Mouse (Mus musculus) midbrain, embryonic 11.5 days (tissue): ENCODE results near the gene Dlg2. TPM values are rescaled to one million over a fixed set of nuclear protein-coding genes. Genes with fewer than 3 reads are reported as not detected.

Experiments
- ATAC-seq: fragments of 200-750 bp; cut with Nextera tagmentation; 2 replicates; pipeline ENCODE4 v1.8.0; 2017; ENCODE audit warnings: moderate TSS enrichment, moderate library complexity; ENCODE audit not compliant: low FRiP score
- DNase-seq: peaks from one replicate; pipeline ENCODE4 v3.0.0; 2015; ENCODE audit warnings: low spot score; ENCODE audit errors: missing footprints
- H3K27ac ChIP-seq: fragments of 300-500 bp; sonication (generic); 2 replicates; pipeline ENCODE4 v1.5.1; 2014; ENCODE audit warnings: low read depth, low read length
- H3K27me3 ChIP-seq: fragments of 300-500 bp; sonication (generic); 2 replicates; pipeline ENCODE4 v1.6.1; 2014; ENCODE audit warnings: mild to moderate bottlenecking, low read length, moderate library complexity, mixed read lengths; ENCODE audit not compliant: control insufficient read depth, insufficient read depth
- H3K36me3 ChIP-seq: fragments of 300-500 bp; sonication (generic); 2 replicates; pipeline ENCODE4 v1.6.1; 2014; ENCODE audit warnings: mild to moderate bottlenecking, low read length, moderate library complexity, mixed read lengths; ENCODE audit not compliant: control insufficient read depth, insufficient read depth
- H3K4me1 ChIP-seq: fragments of 300-500 bp; sonication (generic); 2 replicates; pipeline ENCODE4 v1.6.1; 2014; ENCODE audit warnings: low read length; ENCODE audit not compliant: control insufficient read depth, insufficient read depth
- H3K4me2 ChIP-seq: fragments of 300-500 bp; sonication (generic); 2 replicates; pipeline ENCODE4 v1.6.1; 2014; ENCODE audit warnings: mild to moderate bottlenecking, moderate library complexity
- H3K4me3 ChIP-seq: fragments of 300-500 bp; sonication (generic); 2 replicates; pipeline ENCODE4 v1.5.1; 2014; ENCODE audit warnings: low read depth, low read length
- H3K9ac ChIP-seq: fragments of 300-500 bp; sonication (generic); 2 replicates; pipeline ENCODE4 v1.6.1; 2014; ENCODE audit warnings: low read length
- H3K9me3 ChIP-seq: fragments of 300-500 bp; sonication (generic); 2 replicates; pipeline ENCODE4 v1.6.1; 2016; ENCODE audit warnings: low read length; ENCODE audit not compliant: control insufficient read depth
- WGBS: fragments of 180-500 bp; shearing (Covaris S2); extraction: QIAGEN DNeasy Blood & Tissue Kit; methylation state at CpG from one replicate; pipeline ENCODE4 v1.1.7; 2014; 5-methylcytosine and 5-hydroxymethylcytosine counted together
- polyA plus RNA-seq: library from polyadenylated mRNA; unstranded; fragments of >200 nt; fragmentation: Nextera tagmentation; extraction: Ambion mirVana; gene quantifications from 2 replicates; pipeline ENCODE4 v1.2.1, GENCODE M21; 2014

The Dlg2 gene
- polyA plus RNA-seq, 1 experiment from 2014 or later = 1.8 TPM

GRCm38 (mm10) chr7:92463080-92463877 lies 1986.8 kb downstream of the Dlg2 start:
- no peaks in the 10 kb centered on the region for H3K4me1 ChIP-seq
- no peak for DNase-seq
- no peaks in the 10 kb centered on the region for H3K27me3 ChIP-seq
- H3K9ac ChIP-seq = no peak overlapping the region
- H3K9me3 ChIP-seq = no peaks in the 10 kb centered on the region
- no peak overlapping the region for H3K4me2 ChIP-seq
- 74% methylated on average over 2 of the region's 2 CpGs for WGBS
- ATAC-seq = no peak
- no peak overlapping the region for H3K4me3 ChIP-seq
- H3K27ac ChIP-seq = no peak overlapping the region
- no peaks in the 10 kb centered on the region for H3K36me3 ChIP-seq

- Histone ChIP-seq H3K9ac (no peak overlapping the region), H3K36me3 (no peaks in the 10 kb centered on the region), H3K4me1 (no peaks in the 10 kb centered on the region), H3K27ac (no peak overlapping the region), H3K4me3 (no peak overlapping the region), H3K4me2 (no peak overlapping the region), H3K27me3 (no peaks in the 10 kb centered on the region), H3K9me3 (no peaks in the 10 kb centered on the region)
- 57% methylated on average over 2 of the region's 2 CpGs for WGBS
- DNase-seq (no peak), ATAC-seq (no peak)
Observed at GRCm38 (mm10) chr7:92464290-92464689, 1987.8 kb downstream of the Dlg2 start.

GRCm38 (mm10) chr7:92479143-92479542 lies 2002.7 kb downstream of the Dlg2 start:
- no peak overlapping the region for H3K27ac ChIP-seq
- no peaks in the 10 kb centered on the region for H3K9me3 ChIP-seq
- no peak overlapping the region for H3K4me3 ChIP-seq
- ATAC-seq = no peak
- no peaks in the 10 kb centered on the region for H3K4me1 ChIP-seq
- no peak for DNase-seq
- H3K36me3 ChIP-seq = no peaks in the 10 kb centered on the region
- H3K4me2 ChIP-seq = no peak overlapping the region
- no peaks in the 10 kb centered on the region for H3K27me3 ChIP-seq
- no peak overlapping the region for H3K9ac ChIP-seq
- WGBS = 78% methylated on average over 1 of the region's 1 CpGs

GRCm38 (mm10) chr7:92479748-92480147 lies 2003.3 kb downstream of the Dlg2 start:
- H3K9me3 ChIP-seq = no peaks in the 10 kb centered on the region
- DNase-seq = no peak
- H3K4me2 ChIP-seq = no peak overlapping the region
- 92% methylated on average over 2 of the region's 2 CpGs for WGBS
- H3K27ac ChIP-seq = no peak overlapping the region
- no peaks in the 10 kb centered on the region for H3K36me3 ChIP-seq
- H3K9ac ChIP-seq = no peak overlapping the region
- ATAC-seq = no peak
- no peak overlapping the region for H3K4me3 ChIP-seq
- no peaks in the 10 kb centered on the region for H3K27me3 ChIP-seq
- H3K4me1 ChIP-seq = no peaks in the 10 kb centered on the region

GRCm38 (mm10) chr7:92483346-92483745 lies 2006.9 kb downstream of the Dlg2 start:
- ATAC-seq = no peak
- DNase-seq = no peak
- Histone ChIP-seq H3K9me3 (no peaks in the 10 kb centered on the region), H3K4me1 (no peaks in the 10 kb centered on the region), H3K4me2 (no peak overlapping the region), H3K9ac (no peak overlapping the region), H3K27me3 (no peaks in the 10 kb centered on the region), H3K27ac (no peak overlapping the region), H3K36me3 (no peaks in the 10 kb centered on the region), H3K4me3 (no peak overlapping the region)
- WGBS = 94% methylated on average over 3 of the region's 3 CpGs

- Histone ChIP-seq H3K36me3 (no peaks in the 10 kb centered on the region), H3K9me3 (no peaks in the 10 kb centered on the region), H3K4me3 (no peak overlapping the region), H3K4me2 (no peak overlapping the region), H3K27ac (no peak overlapping the region), H3K27me3 (no peaks in the 10 kb centered on the region), H3K4me1 (no peaks in the 10 kb centered on the region), H3K9ac (no peak overlapping the region)
- 60% methylated on average over 3 of the region's 3 CpGs for WGBS
- DNase-seq (no peak), ATAC-seq (no peak)
Observed at GRCm38 (mm10) chr7:92485881-92486710, 2009.6 kb downstream of the Dlg2 start.

- WGBS = 98% methylated on average over 4 of the region's 4 CpGs
- H3K36me3 ChIP-seq = no peaks in the 10 kb centered on the region
- no peak overlapping the region for H3K27ac ChIP-seq
- no peak overlapping the region for H3K4me2 ChIP-seq
- H3K4me3 ChIP-seq = no peak overlapping the region
- H3K4me1 ChIP-seq = no peaks in the 10 kb centered on the region
- no peaks in the 10 kb centered on the region for H3K9me3 ChIP-seq
- ATAC-seq (no peak), DNase-seq (no peak)
- no peak overlapping the region for H3K9ac ChIP-seq
- H3K27me3 ChIP-seq = no peaks in the 10 kb centered on the region
Observed at GRCm38 (mm10) chr7:92486878-92487277, 2010.4 kb downstream of the Dlg2 start.

- Histone ChIP-seq H3K4me2 (no peak overlapping the region), H3K4me3 (no peak overlapping the region), H3K27ac (no peak overlapping the region), H3K4me1 (no peaks in the 10 kb centered on the region), H3K9me3 (no peaks in the 10 kb centered on the region), H3K36me3 (no peaks in the 10 kb centered on the region), H3K27me3 (no peaks in the 10 kb centered on the region), H3K9ac (no peak overlapping the region)
- no peak for ATAC-seq
- 88% methylated on average over 1 of the region's 1 CpGs for WGBS
- no peak for DNase-seq
Observed at GRCm38 (mm10) chr7:92492262-92492661, 2015.8 kb downstream of the Dlg2 start.

GRCm38 (mm10) chr7:92493521-92493920 lies 2017.0 kb downstream of the Dlg2 start:
- no peaks in the 10 kb centered on the region for H3K9me3 ChIP-seq
- H3K4me2 ChIP-seq = no peak overlapping the region
- no peak overlapping the region for H3K9ac ChIP-seq
- H3K27me3 ChIP-seq = no peaks in the 10 kb centered on the region
- DNase-seq (no peak), ATAC-seq (no peak)
- 89% methylated on average over 2 of the region's 2 CpGs for WGBS
- no peaks in the 10 kb centered on the region for H3K36me3 ChIP-seq
- H3K4me1 ChIP-seq = no peaks in the 10 kb centered on the region
- no peak overlapping the region for H3K4me3 ChIP-seq
- no peak overlapping the region for H3K27ac ChIP-seq
